Mouse (Mus musculus): ENCODE data around the gene Tacc3.

- TF ChIP-seq CTCF (IDR thresholded peaks at IDR 0.05; ENCODE audit: control insufficient read depth, insufficient read depth, low read length) (no peak), POLR2A (IDR thresholded peaks at IDR 0.05; ENCODE audit: borderline replicate concordance, control insufficient read depth, low read depth, low read length) (no peak)
Measured at GRCm38 (mm10) chr5:33703999-33704398, 46.1 kb downstream of the Tacc3 start.
